Mouse (Mus musculus) adrenal gland, postnatal 4 days (tissue): ENCODE results near the gene Adssl1. TPM values are rescaled to one million over a fixed set of nuclear protein-coding genes. Genes with fewer than 3 reads are reported as not detected.

Experiments used
- DNase-seq, 2 experiments: peaks; one replicate each; pipeline ENCODE4 v3.0.0; 2021 to 2022; ENCODE audit warnings: low spot score in 2 of 2, mixed read lengths in 2 of 2
- microRNA-seq: library from miRNA; unstranded; fragments of <30 nt; microRNA quantifications from one replicate; pipeline ENCODE4 v1.2.0, GENCODE M21; 2021
- total RNA-seq, 2 experiments: library from RNA; stranded (reverse); gene quantifications; 2 replicates each; pipeline ENCODE4 v1.2.3; 2021

Gene Adssl1
- total RNA-seq, 2 experiments from 2014 or later: 17.1 to 19.5 TPM

GRCm38 (mm10) chr12:112675245-112676035 is 55.6 kb downstream of the Adssl1 start:
- DNase-seq: peak; percentile 73 to 83

- no peak for DNase-seq
These were observed 57.2 kb downstream of the Adssl1 start for GRCm38 (mm10) chr12:112677076-112677475.

GRCm38 (mm10) chr12:112677943-112678554 is 58.2 kb downstream of the Adssl1 start:
- DNase-seq: no peak

- no peak for DNase-seq
These were observed 58.7 kb downstream of the Adssl1 start, which contains the start of gene Zbtb42 for GRCm38 (mm10) chr12:112678555-112679026. Zbtb42 (plus strand) TSS chr12:112678828.

- DNase-seq: no peak
These were observed 59.5 kb downstream of the Adssl1 start for GRCm38 (mm10) chr12:112679027-112679996.

GRCm38 (mm10) chr12:112683351-112683750 is 63.5 kb downstream of the Adssl1 start:
- DNase-seq: no peak

GRCm38 (mm10) chr12:112688458-112688857 is 68.6 kb downstream of the Adssl1 start:
- no peak for DNase-seq

Small RNA genes lying within 50 kb of the gene (microRNA-seq; reads per million reads assigned to microRNA genes)
- 0.79 reads per million for gene Mir6939

Other genes with a start within 250 kb of the Adssl1 start
- gene A530016L24Rik, start 130.6 kb upstream of the Adssl1 start, total RNA-seq: 1 to 10 TPM; 9.1 to 9.8 TPM
- 1 to 10 TPM; 5.8 to 6.6 TPM for gene Tmem179, start 103.3 kb upstream of the Adssl1 start, total RNA-seq
- 10 to 100 TPM; 26.5 to 27.3 TPM for gene Inf2, start 31.3 kb upstream of the Adssl1 start, total RNA-seq
- 10 to 100 TPM; 69.9 to 72.6 TPM for gene Siva1, start 24.6 kb downstream of the Adssl1 start, total RNA-seq
- gene Akt1, start 54.8 kb downstream of the Adssl1 start, total RNA-seq: 100 to 1,000 TPM; 334 to 351 TPM
- gene Zbtb42, start 58.8 kb downstream of the Adssl1 start, total RNA-seq: 1 to 10 TPM; 6.4 to 6.8 TPM
- gene Cep170b, start 100.4 kb downstream of the Adssl1 start, total RNA-seq: 10 to 100 TPM; 49.2 to 56.6 TPM
- gene Pld4, start 140.6 kb downstream of the Adssl1 start, total RNA-seq: 10 to 100 TPM; 11.8 to 15.2 TPM
- gene Ahnak2, start 182.6 kb downstream of the Adssl1 start, total RNA-seq: 10 to 100 TPM in 1 of 2 experiments, 1 to 10 TPM in 1; 9.8 to 12.0 TPM
- 1 to 10 TPM; 8.2 to 10.0 TPM for gene Clba1, start 188.9 kb downstream of the Adssl1 start, total RNA-seq
- 10 to 100 TPM; 31.1 to 32.5 TPM for gene Cdca4, start 209.4 kb downstream of the Adssl1 start, total RNA-seq
- gene Gpr132, start 248.2 kb downstream of the Adssl1 start, total RNA-seq: under 1 TPM; 0.20 to 0.39 TPM